Mouse (Mus musculus) MEL (cell line): ENCODE results near the gene Wipf3.

Experiments used
- CTCF ChIP-seq, 3 experiments: IDR thresholded peaks in 2 of 3; conservative IDR thresholded peaks in 1 of 3; 2 replicates each; pipeline ENCODE4 v1.5.1; 2011 to 2012; ENCODE audit warnings: low read length in 3 of 3, low read depth in 2 of 3, mild to moderate bottlenecking in 2 of 3, improper control_type of control experiment in 1 of 3, inconsistent platforms in 1 of 3, mixed read lengths in 1 of 3, moderate library complexity in 1 of 3; ENCODE audit not compliant: control insufficient read depth in 1 of 3, insufficient read depth in 1 of 3, poor library complexity in 1 of 3, severe bottlenecking in 1 of 3
- SMC3 ChIP-seq: IDR thresholded peaks from 2 replicates; pipeline ENCODE4 v1.6.1; 2011; ENCODE audit warnings: low read depth, low read length, improper control_type of control experiment
- TCF12 ChIP-seq: IDR thresholded peaks from 2 replicates; pipeline ENCODE4 v1.6.1; 2014; ENCODE audit warnings: low read depth, mild to moderate bottlenecking, inconsistent platforms, low read length, improper control_type of control experiment, moderate library complexity
- ZNF384 ChIP-seq: IDR thresholded peaks from 2 replicates; pipeline ENCODE4 v1.6.1; 2012; ENCODE audit warnings: low read depth, mild to moderate bottlenecking, inconsistent platforms, low read length, improper control_type of control experiment

DNA sequence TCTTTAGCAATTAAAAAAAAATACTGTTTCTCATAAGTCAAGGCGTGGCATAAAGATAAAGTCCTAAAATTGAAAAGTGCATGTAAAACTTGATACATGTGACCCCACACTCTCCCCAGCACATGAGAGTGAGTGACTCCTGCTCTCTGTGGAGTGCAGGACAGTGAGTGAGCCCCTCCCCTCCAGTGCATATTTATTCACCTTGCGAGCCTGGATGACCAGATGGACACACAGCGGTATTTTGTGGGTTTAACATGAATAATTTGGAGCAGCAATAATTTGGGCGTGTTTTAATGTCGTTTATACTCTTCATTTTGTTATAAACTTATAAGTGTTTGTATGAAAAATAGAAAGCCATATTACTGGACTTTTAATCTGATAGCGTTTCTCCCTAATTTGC lies 11.3 kb downstream of the Wipf3 start:
- no peak for TF ChIP-seq TCF12
- no peak for TF ChIP-seq ZNF384
- no peak for TF ChIP-seq SMC3
- TF ChIP-seq CTCF (IDR thresholded peaks at IDR 0.05 in 2 of 3, conservative IDR thresholded peaks at IDR 0.05 in 1 of 3; ENCODE audit: control insufficient read depth in 1 of 3, insufficient read depth in 1 of 3, low read depth in 2 of 3, low read length in 3 of 3, poor library complexity in 1 of 3, severe bottlenecking in 1 of 3), result no peak
